Mouse (Mus musculus): ENCODE measurements around the gene Aox1.

- no peak for TF ChIP-seq EP300 (optimal IDR thresholded peaks at IDR 0.05)
- TF ChIP-seq CTCF (IDR thresholded peaks at IDR 0.05; ENCODE audit: low read depth) = no peak
Observed at GRCm38 (mm10) chr1:58105685-58106084, 76.0 kb downstream of the Aox1 start.

Measured in stomach, postnatal 0 days (tissue).